Mouse (Mus musculus) heart, adult 2 months (tissue): Measurements from ENCODE around the gene Pdap1.

Experiments used
- CTCF ChIP-seq: fragments of 200-600 bp; IDR thresholded peaks from 2 replicates; pipeline ENCODE4 v1.8.1; 2022; ENCODE audit warnings: antibody characterized with exemption, mild to moderate bottlenecking, moderate library complexity
- EP300 ChIP-seq: fragments of 200-500 bp; IDR thresholded peaks from 2 replicates; pipeline ENCODE4 v1.6.1; 2011; ENCODE audit warnings: low read depth, low read length, control low read depth; ENCODE audit not compliant: insufficient read depth

GRCm38 (mm10) chr5:145115736-145116135 lies 24.3 kb downstream of the Pdap1 start:
- TF ChIP-seq CTCF: no peak
- no peak for TF ChIP-seq EP300
